10 mouse cellular contexts compared by ENCODE assay signal in genomic region chr3:138712452-138713140, GRCm38 (mm10). TPM values are rescaled to one million over a fixed set of nuclear protein-coding genes. Genes with fewer than 3 reads are reported as not detected.
DNase-seq lines count a peak whose midpoint lies in the region; ATAC-seq lines count a peak whose summit lies in the region.
"Had no signal": no experiment of that assay in that cellular context is flagged by ENCODE, and none has a peak within 500 bp of the region (broad histone marks: within the 10 kb centered on the region; RNA-seq: fewer than 3 reads in every experiment).

No protein-coding gene starts in this region.

- DNase-seq in left cerebral cortex, postnatal 25 days (ENCODE audit: low spot score in 2 of 2), result peak; percentile 10 to 27
- DNase-seq in left cerebral cortex, adult 11 months (ENCODE audit: low spot score), result no peak
- DNase-seq in cerebellum, adult 11-12 months, result peak; percentile 52
- peak; percentile 48 to 50 for DNase-seq in cerebellum, postnatal 25 days
- DNase-seq in layer of hippocampus, postnatal 36 days, result peak; percentile 21 to 43
- no peak for DNase-seq in spleen, postnatal 10 days (ENCODE audit: low spot score in 2 of 2)
- DNase-seq: heart, adult 11 months; heart, postnatal 14 days; kidney, postnatal 36 days had no signal

- no peak for ATAC-seq in megakaryocyte progenitor cell, adult 5-6 weeks (replicated peaks; ENCODE audit: poor library complexity)

- intact Hi-C loops in left cerebral cortex, postnatal 25 days (cut with DNase I), result no loop called here

RNA-seq across cellular contexts. Expression of gene Tspan5, which starts 29.4 kb away (rescaled TPM):
- total RNA-seq in left cerebral cortex, postnatal 25 days (2021), result 100 to 1,000 TPM; 260 to 264 TPM
- total RNA-seq in layer of hippocampus, postnatal 36 days (2021), result 100 to 1,000 TPM; 208 to 210 TPM
- total RNA-seq in megakaryocyte progenitor cell, adult 5-6 weeks (2015), result 26.5 and 33.7 TPM in 2 replicates
- 39.0 and 40.5 TPM in 2 replicates for total RNA-seq in megakaryocyte progenitor cell, adult 5-6 weeks (2017)

Comparison
In these comparisons a context has a peak if more than half of its experiments do, and no peak if none do; other contexts are left out.
1. DNase-seq: peak in left cerebral cortex, postnatal 25 days (2 of 2), cerebellum, adult 11-12 months (single experiment), cerebellum, postnatal 25 days (2 of 2) and layer of hippocampus, postnatal 36 days (2 of 2); none in left cerebral cortex, adult 11 months (single experiment) and spleen, postnatal 10 days (0 of 2).
2. RNA of gene Tspan5, which starts 29.4 kb away (total RNA-seq): 260 to 264 TPM in left cerebral cortex, postnatal 25 days and 208 to 210 TPM in layer of hippocampus, postnatal 36 days; 26.5 to 40.5 TPM in megakaryocyte progenitor cell, adult 5-6 weeks; every median in the first group is over 4 times any median in the second.